Mouse (Mus musculus) T-helper 2 cell (primary cell): ENCODE measurements around the gene Senp5.
"Not testable (repeated sequence)": the region's sequence is repeated elsewhere in the genome, so short reads cannot be mapped to it uniquely, and the experiment has no call there.

Experiments used
- in situ Hi-C: fragments of 300-600 bp; cut with MboI, MseI; formaldehyde crosslinking; loops from one replicate; pipeline ENCODE4 v1.15.1; 2025; ENCODE audit warnings: high pct_unique_total_duplicates

The Senp5 gene

GRCm38 (mm10) chr16:32002509-32003477 lies at the start of gene Senp5:
Gene Senp5 (minus strand): TSS chr16:32003287.
- in situ Hi-C loops = no loop called here

GRCm38 (mm10) chr16:32042367-32042766 lies 39.3 kb upstream of the Senp5 start:
- in situ Hi-C loops = loop anchor here (5.0 kb wide), 1 partner anchor 50 kb away; no protein-coding TSS in a partner anchor

DNA sequence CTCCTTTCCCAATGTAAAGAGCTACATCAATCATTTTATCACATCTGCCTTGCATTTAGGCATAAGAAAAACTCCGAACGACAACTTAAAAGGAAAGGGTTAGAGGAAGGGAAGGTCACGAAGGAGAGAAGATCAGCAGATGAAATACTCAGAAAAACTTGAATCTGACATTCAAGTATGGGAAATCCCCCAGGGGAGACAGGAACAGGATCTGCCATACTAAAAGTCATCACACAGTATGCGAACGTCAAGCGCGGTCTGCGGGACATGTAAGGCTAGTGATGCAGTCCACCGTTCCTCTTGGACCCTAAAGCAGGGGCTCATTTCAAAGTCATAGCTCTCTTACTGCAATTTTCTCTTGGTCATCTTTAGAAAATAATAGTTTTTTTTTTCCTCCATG lies 16.6 kb upstream of the Senp5 start:
- in situ Hi-C loops = no loop called here

DNA sequence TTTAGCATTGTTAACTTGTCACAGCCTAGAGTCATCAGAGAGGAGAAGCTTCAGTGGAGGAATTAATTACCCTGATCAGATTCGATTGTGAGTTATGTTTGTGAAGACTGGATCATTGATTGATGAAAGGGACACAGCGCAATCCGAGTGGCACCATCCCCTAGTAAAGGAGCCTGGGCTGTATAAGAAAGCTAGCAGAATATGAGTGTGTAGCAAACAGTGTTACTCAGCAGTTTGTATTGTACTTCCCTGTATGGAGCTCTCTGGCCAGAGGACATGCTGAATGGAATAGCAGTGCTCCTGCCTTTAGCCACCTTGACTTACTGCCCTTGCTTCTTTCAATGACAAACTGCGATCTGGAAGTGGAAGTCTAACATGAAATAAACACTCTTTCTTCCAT lies 7.2 kb upstream of the Senp5 start:
- in situ Hi-C loops = no loop called here

GRCm38 (mm10) chr16:32009913-32010312 lies 6.8 kb upstream of the Senp5 start:
- in situ Hi-C loops = no loop called here

DNA sequence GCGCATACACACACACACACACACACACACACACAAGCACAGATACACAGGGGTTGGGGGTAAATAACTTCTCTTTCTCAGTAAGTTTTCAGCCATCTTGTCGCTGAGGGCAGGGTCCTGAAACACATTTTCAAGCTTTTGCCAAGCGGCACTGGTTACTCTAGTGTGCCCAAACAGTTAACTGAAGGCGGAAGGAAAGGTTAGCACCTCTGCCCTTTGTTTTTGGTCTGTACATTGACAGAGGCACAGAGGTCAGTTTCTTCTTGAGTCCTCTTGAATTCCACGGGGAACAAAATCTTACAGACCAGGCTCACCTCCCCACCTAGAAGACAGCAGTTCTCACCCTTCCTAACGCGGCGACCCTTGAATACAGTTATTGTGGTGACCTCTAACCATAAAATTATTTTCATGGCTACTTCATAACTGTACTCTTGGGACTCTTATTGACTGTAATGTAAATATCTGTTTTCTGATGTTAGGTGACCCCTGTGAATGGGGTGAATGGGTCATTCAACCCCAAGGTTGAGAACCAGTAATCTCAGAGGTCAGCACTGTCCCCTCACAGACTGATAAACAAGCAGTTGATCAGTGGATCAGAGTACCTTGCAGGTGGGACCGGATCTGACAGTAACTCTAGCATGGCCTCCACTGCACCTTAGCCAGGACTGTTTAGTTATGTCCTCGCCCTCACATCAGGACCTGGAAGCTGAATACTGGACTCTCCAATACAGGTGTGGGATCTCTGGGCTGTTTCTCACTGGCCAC lies 5.6 kb upstream of the Senp5 start:
- in situ Hi-C loops = no loop called here

- in situ Hi-C loops = no loop called here
These were observed 1.6 kb upstream of the Senp5 start for GRCm38 (mm10) chr16:32004731-32005130.

DNA sequence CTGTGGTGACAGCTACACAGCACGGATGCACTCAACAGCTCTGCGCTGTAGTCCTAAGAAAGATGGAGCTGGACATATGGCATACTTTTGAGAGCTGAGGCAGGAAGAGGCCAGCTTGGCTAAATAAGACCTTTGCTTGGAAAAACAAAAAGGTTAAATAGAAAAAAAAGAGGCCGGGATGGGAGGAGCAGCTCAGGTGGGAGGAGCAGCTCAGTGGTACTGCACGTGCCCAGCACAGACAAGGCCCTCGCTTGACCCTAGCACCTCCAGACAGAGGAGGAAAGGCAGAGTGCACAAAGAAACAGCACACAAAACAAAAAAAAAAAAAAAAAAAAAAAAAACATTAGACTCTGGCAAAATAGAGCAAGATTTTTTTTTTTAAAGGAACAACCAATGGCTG lies 6.7 kb downstream of the Senp5 start:
- in situ Hi-C loops = no loop called here

- in situ Hi-C loops = no loop called here
These were observed 9.1 kb downstream of the Senp5 start for GRCm38 (mm10) chr16:31993946-31994345.

- in situ Hi-C loops = no loop called here
These were observed 9.9 kb downstream of the Senp5 start for GRCm38 (mm10) chr16:31993195-31993594.

- in situ Hi-C loops = no loop called here
These were observed 11.0 kb downstream of the Senp5 start for GRCm38 (mm10) chr16:31992039-31992438.

GRCm38 (mm10) chr16:31980946-31981345 lies 22.1 kb downstream of the Senp5 start:
- in situ Hi-C loops = no loop called here

GRCm38 (mm10) chr16:31979501-31979900 lies 23.6 kb downstream of the Senp5 start:
- in situ Hi-C loops = no loop called here

DNA sequence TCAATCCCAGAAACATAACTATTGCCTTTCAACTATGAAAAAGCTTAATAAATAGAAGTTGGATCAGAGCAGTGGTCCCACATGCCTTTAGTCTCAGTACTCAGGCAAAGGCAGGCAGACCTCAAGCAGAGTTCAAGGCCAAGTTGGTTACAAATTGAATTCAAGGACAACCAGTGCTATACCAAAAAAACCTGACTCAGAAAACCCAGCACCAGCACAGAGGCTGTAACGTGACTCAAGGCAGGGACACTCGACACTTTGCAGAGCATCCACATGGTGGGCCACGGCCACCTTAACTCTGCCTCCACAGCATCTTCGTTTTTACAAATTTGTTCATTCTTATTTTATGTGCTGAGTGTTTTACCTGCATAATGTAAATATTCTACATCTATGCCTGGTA lies 27.8 kb downstream of the Senp5 start:
- in situ Hi-C loops = no loop called here

- in situ Hi-C loops = no loop called here
These were observed 39.9 kb downstream of the Senp5 start for GRCm38 (mm10) chr16:31963224-31963623.

- in situ Hi-C loops = no loop called here
These were observed 54.7 kb downstream of the Senp5 start, which contains the start of the genes 0610012G03Rik and Ncbp2 for GRCm38 (mm10) chr16:31948345-31948774. Gene 0610012G03Rik (minus strand): TSS chr16:31948494. Gene Ncbp2 (plus strand): TSS chr16:31948513.

- in situ Hi-C loops = no loop called here
These were observed 55.2 kb downstream of the Senp5 start for GRCm38 (mm10) chr16:31947901-31948316.

GRCm38 (mm10) chr16:31947333-31947732 lies 55.8 kb downstream of the Senp5 start:
- in situ Hi-C loops = no loop called here

DNA sequence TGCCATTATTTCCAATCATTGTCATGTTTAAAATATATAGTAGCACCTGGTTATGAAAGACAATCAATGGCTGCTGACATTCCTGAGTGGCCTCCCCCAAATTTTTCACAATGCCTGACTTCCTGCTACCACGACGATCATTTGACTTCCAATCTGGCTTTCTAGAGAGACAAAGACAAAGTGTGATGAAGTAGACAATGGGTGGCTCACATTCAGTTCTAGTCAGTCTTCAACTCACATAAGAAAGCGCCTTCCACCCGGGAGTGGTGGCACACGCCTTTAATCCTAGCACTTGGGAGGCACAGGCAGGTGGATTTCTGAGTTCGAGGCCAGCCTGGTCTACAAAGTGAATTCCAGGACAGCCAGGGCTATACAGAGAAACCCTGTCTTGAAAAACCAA lies 57.1 kb downstream of the Senp5 start:
- in situ Hi-C loops = not testable (repeated sequence)

GRCm38 (mm10) chr16:31945372-31945771 lies 57.7 kb downstream of the Senp5 start:
- in situ Hi-C loops = no loop called here

GRCm38 (mm10) chr16:31944698-31945255 lies 58.3 kb downstream of the Senp5 start:
- in situ Hi-C loops = no loop called here

GRCm38 (mm10) chr16:31943980-31944379 lies 59.1 kb downstream of the Senp5 start:
- in situ Hi-C loops = no loop called here
